Mouse (Mus musculus) urinary bladder, postnatal 14 days (tissue): Measurements from ENCODE around the gene Olfr918.

Experiments
- DNase-seq: peaks from one replicate; pipeline ENCODE4 v3.0.0; 2021; ENCODE audit warnings: low spot score

The Olfr918 gene

GRCm38 (mm10) chr9:38674501-38674900 lies at the start of gene Olfr918:
TSS of gene Olfr918 (minus strand) at chr9:38674601.
- DNase-seq = no peak

GRCm38 (mm10) chr9:38724044-38724443 lies 49.6 kb upstream of the Olfr918 start:
- no peak for DNase-seq

- DNase-seq = peak; percentile 57
Observed at GRCm38 (mm10) chr9:38718927-38719441, 44.6 kb upstream of the Olfr918 start.

GRCm38 (mm10) chr9:38718102-38718501 lies 43.7 kb upstream of the Olfr918 start, which contains the start of gene Vwa5a:
TSS of gene Vwa5a (plus strand) at chr9:38718268.
- DNase-seq = peak; percentile 22

- no peak for DNase-seq
Observed at GRCm38 (mm10) chr9:38672887-38673286, 1.5 kb downstream of the Olfr918 start.

GRCm38 (mm10) chr9:38665742-38666141 lies 8.7 kb downstream of the Olfr918 start, which contains the start of gene Olfr917:
TSS of gene Olfr917 (minus strand) at chr9:38665842.
- DNase-seq = no peak

GRCm38 (mm10) chr9:38659775-38660174 lies 14.6 kb downstream of the Olfr918 start, which contains the start of gene Olfr916:
TSS of gene Olfr916 (minus strand) at chr9:38659875.
- no peak for DNase-seq

GRCm38 (mm10) chr9:38632406-38632805 lies 42.0 kb downstream of the Olfr918 start:
- no peak for DNase-seq
